Mouse (Mus musculus) heart, postnatal 0 days (tissue): Measurements from ENCODE around the gene Slc25a42.

Experiments used
- CTCF ChIP-seq: IDR thresholded peaks from 2 replicates; pipeline ENCODE4 v1.5.1; 2016; ENCODE audit warnings: antibody characterized with exemption, control low read depth, low read depth
- EP300 ChIP-seq: IDR thresholded peaks from 2 replicates; pipeline ENCODE4 v1.6.1; 2016; ENCODE audit warnings: antibody characterized with exemption, low read depth

DNA sequence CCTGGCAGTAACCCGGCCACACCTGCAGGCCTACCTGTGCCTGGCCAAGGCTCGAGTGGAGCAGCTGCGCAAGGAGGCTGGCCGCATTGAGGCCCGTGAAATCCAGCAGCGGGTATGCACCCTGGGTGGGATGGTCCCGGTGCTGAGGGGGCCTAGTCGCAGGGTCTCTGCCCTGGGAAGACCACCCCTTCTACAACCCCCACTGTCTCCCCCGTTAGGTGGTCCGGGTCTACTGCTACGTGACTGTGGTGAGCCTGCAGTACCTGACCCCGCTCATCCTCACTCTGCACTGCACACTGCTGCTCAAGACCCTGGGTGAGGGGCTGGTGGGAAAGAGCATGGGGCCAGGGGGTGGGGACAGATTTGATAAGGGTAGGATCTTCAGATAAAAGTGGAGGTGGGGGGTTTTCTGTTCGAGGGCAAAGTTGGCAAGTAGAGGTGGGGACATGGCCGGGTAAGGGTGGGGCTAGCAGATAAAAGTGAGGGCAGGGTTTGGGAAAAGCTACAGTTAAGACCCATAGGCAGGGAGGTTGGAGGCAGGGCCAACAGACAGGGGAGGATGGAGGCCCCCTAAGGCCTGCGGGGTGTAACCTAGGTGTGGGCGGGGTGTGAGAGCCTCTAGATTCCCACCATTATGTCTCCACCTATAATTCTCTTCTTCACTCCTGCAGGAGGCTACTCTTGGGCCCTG is 30.7 kb downstream of the Slc25a42 start:
- TF ChIP-seq EP300, result no peak
- TF ChIP-seq CTCF, result no peak
